Mouse (Mus musculus): Measurements from ENCODE around the gene Osbpl8.
"Not testable (repeated sequence)": the region's sequence is repeated elsewhere in the genome, so short reads cannot be mapped to it uniquely, and the experiment has no call there.

Gene Osbpl8

DNA sequence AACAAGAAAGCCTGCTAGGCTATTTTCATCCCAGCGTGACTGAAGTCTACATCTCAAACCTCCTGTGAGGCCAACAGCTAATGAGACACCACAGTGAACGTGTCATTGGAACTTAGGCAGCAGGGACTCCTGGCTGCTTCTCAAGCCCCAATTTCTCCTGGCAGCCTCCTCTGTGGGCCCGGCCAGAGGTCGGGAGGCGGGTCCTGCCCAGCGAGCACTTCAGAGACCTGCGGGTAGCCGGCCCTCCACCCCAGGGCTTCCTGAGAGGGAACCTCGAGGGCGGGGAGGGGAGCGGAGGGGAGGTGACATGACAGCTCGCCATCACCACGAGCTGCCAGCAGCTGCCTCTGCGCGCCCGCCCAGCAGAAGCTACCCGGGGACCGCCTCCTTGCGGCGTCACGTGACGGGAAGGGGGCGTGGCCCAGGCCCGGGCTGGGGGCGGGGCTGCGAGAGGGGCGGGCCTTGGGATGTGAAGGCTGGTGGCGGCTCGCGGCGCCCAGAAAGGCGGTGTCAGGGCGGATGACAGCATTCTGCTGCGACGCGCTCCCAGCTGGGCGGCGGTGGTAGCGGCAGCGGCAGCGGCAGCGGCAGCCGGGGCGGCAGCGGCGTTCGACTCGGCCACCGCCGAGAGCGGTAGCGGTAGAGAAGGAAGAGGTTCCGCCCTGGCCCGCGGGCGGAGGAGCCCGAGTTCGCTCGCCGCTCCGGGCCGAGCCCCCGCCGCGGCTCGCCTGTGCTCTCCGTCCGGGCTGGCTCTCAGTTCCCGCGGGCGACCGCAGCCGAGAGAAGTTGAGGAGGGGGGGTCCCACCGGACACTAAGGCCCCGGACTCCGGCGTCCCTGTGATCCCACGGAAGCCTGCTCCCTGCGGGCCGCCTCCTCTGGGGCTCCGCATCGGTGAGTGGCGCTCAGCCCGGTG lies at the start of gene Osbpl8:
Gene Osbpl8 (plus strand): TSS at position 449 of the 915 bp plus-strand sequence.
- peak; percentile 87 for ATAC-seq (ENCODE audit: insufficient number of reproducible peaks, low FRiP score, low TSS enrichment)

DNA sequence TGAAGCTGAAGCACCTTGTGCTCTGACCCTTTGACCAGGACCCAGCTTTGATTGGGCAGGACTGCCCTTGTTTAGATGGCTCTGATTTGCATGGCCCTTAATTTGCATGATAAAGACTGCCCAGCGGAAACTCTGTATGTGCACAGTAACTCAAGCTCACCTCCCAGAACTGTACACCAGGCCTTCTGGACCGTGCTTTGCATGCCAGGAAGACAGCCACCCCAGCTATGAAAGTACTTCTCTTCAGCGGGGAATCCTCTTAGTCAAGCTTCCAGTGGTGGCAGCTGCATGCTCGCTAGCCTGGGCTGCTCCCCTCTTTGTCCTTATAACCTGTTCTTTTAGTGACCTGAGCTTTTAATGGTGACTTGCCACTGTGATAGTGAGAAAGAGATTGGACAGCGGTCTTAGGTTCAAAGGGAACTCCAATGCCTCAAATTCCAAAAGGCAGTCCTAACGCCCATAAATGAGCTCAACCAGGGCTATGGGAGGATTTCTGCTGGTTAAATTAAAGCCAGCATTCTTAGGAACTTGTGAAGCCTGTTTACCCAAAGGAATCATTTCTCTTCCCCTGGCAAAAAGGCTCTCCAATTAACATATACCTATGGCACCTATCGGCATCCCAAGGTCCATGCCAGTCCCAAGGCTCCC lies 47.2 kb upstream of the Osbpl8 start:
- ATAC-seq (ENCODE audit: insufficient number of reproducible peaks, low FRiP score, low TSS enrichment): no peak

GRCm38 (mm10) chr10:111118292-111118691 lies 46.3 kb upstream of the Osbpl8 start:
- ATAC-seq (ENCODE audit: insufficient number of reproducible peaks, low FRiP score, low TSS enrichment): no peak

DNA sequence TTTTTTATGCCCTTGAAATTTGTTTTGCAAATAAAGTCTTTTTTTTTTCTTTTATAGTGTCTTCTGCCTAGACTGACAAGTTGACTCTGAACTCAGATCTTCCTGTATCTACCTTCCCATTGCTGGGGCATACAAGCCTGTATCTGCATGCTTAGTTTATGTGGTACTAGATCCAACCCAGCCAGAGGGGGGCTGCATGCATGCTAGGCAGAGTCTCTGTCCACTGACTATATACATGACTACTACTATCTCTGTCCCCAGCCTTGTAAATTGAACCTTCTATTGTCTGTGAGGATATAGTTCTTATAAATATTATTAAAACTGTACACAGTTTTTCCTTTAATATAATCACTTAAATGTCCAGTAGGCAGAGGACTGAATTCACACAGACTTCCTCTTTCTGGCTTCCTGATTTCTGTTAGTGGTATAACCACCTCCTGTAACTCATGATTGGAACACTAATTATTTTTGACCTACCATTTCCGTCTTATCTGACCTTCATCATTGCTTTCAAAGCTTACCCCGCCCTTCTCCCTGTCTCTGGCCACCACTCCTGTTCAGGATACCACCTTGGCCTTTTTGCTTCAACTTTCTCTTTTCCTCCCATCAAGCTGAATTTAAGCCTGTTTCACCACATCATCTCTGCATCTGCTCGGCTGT lies 45.4 kb upstream of the Osbpl8 start:
- no peak for ATAC-seq (ENCODE audit: insufficient number of reproducible peaks, low FRiP score, low TSS enrichment)

- ATAC-seq (ENCODE audit: insufficient number of reproducible peaks, low FRiP score, low TSS enrichment): no peak; the same call in 1 of the 2 replicates
Observed at GRCm38 (mm10) chr10:111119756-111120155, 44.8 kb upstream of the Osbpl8 start.

DNA sequence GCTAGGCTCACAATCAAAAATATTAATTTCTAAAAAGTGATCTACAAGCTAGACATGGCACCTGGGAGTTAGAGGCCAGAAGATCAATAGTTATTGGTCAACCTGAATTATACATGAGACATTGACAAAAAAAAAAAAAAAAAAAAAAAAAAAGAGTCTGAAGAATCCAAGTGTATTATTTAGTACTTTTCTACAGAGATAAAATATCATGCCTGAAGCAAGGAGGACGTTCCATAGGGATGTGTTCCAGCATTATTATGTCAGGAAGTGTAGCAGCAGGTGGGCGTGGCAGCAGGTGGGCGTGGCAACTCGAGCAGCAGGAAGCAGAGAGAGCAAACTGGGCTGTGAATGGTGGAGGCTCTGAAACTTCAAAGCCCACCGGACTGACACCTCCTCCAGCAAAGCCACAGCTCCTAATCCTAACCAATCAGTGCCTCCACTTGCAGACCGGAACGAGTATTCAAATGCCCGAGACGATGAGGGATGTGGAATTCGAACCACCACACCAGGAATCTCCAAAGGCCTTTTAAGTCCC lies 41.6 kb upstream of the Osbpl8 start:
- ATAC-seq (ENCODE audit: insufficient number of reproducible peaks, low FRiP score, low TSS enrichment): no peak

DNA sequence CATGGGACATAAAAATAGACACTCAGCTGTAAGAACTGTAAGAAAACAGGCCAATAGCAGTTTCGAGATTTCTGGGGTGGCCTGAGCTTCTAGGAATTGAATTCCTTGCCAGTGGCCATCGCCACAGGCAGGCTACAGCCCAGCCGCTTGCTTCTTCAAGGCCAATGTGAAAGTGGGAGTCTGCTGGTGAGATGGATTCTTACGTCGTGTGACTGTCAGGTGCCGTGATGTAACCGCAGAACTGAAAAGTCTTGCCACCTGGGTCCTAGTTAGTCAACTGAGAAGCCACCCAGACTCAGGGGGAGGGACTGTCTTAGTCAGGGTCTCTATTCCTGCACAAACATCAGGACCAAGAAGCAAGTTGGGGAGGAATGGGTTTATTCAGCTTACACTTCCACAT lies 40.4 kb upstream of the Osbpl8 start:
- no peak for ATAC-seq (ENCODE audit: insufficient number of reproducible peaks, low FRiP score, low TSS enrichment)

- ATAC-seq (ENCODE audit: insufficient number of reproducible peaks, low FRiP score, low TSS enrichment): no peak
Observed at GRCm38 (mm10) chr10:111124767-111125315, 39.7 kb upstream of the Osbpl8 start.

DNA sequence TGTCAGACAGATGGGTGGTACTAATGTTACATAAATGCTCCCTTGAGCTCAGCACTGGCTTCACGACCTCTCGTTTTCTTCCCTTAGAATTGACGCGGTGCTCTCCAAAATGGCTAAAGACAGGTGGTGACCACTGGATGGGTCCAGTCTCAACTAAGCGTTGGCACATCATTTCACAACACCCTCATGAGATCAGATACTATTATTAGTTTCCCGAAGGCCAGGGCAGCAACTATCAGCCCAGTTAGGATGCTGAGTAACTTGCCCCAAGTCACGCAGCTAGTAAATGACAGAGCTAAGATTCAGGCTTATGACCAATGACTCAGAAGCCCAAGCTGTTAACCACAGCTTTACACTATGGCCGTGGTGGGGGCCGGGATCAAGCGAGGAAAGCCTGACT lies 37.2 kb upstream of the Osbpl8 start:
- no peak for ATAC-seq (ENCODE audit: insufficient number of reproducible peaks, low FRiP score, low TSS enrichment)

- no peak for ATAC-seq (ENCODE audit: insufficient number of reproducible peaks, low FRiP score, low TSS enrichment)
Observed at GRCm38 (mm10) chr10:111128493-111128892, 36.1 kb upstream of the Osbpl8 start.

- no peak for ATAC-seq (ENCODE audit: insufficient number of reproducible peaks, low FRiP score, low TSS enrichment)
Observed at GRCm38 (mm10) chr10:111129867-111130620, 34.5 kb upstream of the Osbpl8 start.

DNA sequence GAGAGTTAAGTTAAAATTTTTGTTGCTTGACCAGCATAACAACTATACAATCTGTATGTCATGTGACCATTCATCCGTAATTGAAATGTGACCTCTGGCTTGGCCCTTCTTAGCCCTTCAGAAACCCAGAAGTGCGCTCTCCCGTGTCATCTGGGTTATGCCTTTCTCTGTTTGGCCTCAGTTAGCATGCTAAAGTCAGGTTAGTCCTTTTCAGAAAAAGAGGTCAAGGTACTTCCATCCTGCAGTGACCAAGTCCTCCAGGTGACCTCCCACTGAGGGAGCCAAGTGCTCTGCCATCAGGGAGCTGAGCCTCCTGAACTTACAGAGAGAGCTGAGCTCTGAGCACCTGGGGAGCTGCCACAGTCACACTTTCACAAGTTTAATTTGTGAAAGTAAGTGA lies 33.7 kb upstream of the Osbpl8 start:
- ATAC-seq (ENCODE audit: insufficient number of reproducible peaks, low FRiP score, low TSS enrichment): no peak

DNA sequence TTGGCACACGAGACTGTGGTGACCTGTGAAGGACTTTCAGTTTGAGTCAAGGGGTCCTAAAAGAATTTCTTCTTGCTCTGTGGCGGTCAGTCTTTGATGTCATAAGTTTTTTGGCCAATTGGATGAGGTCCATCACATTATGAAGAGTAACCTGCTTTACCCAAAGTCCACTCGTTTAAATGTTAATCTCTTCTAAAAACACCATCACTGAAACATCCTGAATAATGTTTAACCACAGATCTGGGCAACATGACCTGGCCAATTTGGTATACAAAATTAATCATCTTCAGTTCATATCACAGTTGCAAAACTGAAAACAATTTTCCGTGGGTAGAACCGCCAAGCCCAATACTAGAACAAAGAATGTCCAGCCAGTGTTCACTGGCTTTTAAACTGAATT lies 31.3 kb upstream of the Osbpl8 start:
- ATAC-seq (ENCODE audit: insufficient number of reproducible peaks, low FRiP score, low TSS enrichment): no peak

- ATAC-seq (ENCODE audit: insufficient number of reproducible peaks, low FRiP score, low TSS enrichment): no peak
Observed at GRCm38 (mm10) chr10:111133936-111134335, 30.6 kb upstream of the Osbpl8 start.

- ATAC-seq (ENCODE audit: insufficient number of reproducible peaks, low FRiP score, low TSS enrichment): no peak
Observed at GRCm38 (mm10) chr10:111134412-111134957, 30.1 kb upstream of the Osbpl8 start.

- ATAC-seq (ENCODE audit: insufficient number of reproducible peaks, low FRiP score, low TSS enrichment): not testable (repeated sequence)
Observed at GRCm38 (mm10) chr10:111136306-111136705, 28.2 kb upstream of the Osbpl8 start.

GRCm38 (mm10) chr10:111137905-111138304 lies 26.6 kb upstream of the Osbpl8 start:
- no peak for ATAC-seq (ENCODE audit: insufficient number of reproducible peaks, low FRiP score, low TSS enrichment)

DNA sequence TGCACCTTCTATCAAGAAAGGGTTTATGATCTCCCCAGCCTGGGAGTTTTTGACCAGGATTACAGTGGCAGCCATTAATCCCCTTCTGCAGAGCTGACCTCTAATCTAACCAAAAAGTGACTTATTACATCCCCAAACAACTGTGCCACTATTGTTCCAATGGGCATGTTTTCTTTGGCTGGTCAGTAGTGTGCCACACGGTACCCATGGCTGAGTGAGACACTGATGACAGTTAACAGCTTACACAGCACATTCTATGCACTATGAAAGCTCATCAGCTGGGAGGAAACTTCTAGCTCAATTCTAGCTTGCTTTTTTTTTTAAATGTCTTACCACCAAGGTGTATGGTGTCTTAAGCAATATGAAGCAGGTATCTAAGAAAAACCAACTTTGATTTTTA lies 25.4 kb upstream of the Osbpl8 start:
- ATAC-seq (ENCODE audit: insufficient number of reproducible peaks, low FRiP score, low TSS enrichment): no peak

GRCm38 (mm10) chr10:111139881-111140280 lies 24.7 kb upstream of the Osbpl8 start:
- no peak for ATAC-seq (ENCODE audit: insufficient number of reproducible peaks, low FRiP score, low TSS enrichment)

All from cerebellum, adult (tissue).